Mouse (Mus musculus) thymus, adult 2 months (tissue): ENCODE results near the gene Ccdc130. TPM values are rescaled to one million over a fixed set of nuclear protein-coding genes. Genes with fewer than 3 reads are reported as not detected.

Experiments
- DNase-seq: peaks from one replicate; pipeline ENCODE4 v3.0.0; 2021
- H3K27ac ChIP-seq: fragments of 200-500 bp; 2 replicates; pipeline ENCODE4 v1.5.1; 2012; ENCODE audit warnings: low read length, control low read depth; ENCODE audit not compliant: control insufficient read depth, insufficient read depth
- H3K27me3 ChIP-seq: fragments of 200-500 bp; 2 replicates; pipeline ENCODE4 v1.6.1; 2012; ENCODE audit warnings: mild to moderate bottlenecking, low read length, moderate library complexity, mixed read lengths; ENCODE audit not compliant: control insufficient read depth, insufficient read depth
- H3K36me3 ChIP-seq: fragments of 200-500 bp; 2 replicates; pipeline ENCODE4 v1.6.1; 2012; ENCODE audit warnings: mild to moderate bottlenecking, low read length, moderate library complexity; ENCODE audit not compliant: control insufficient read depth, insufficient read depth
- H3K4me1 ChIP-seq: fragments of 200-500 bp; replicated peaks from 2 replicates; pipeline ENCODE4 v1.6.1; 2012; ENCODE audit warnings: low read length; ENCODE audit not compliant: control insufficient read depth, insufficient read depth
- H3K4me3 ChIP-seq: fragments of 200-500 bp; 2 replicates; pipeline ENCODE4 v1.5.1; 2012; ENCODE audit warnings: mild to moderate bottlenecking, low read length, control low read depth, moderate library complexity; ENCODE audit not compliant: control insufficient read depth, insufficient read depth
- CTCF ChIP-seq: fragments of 200-500 bp; IDR thresholded peaks from 2 replicates; pipeline ENCODE4 v1.5.1; 2012; ENCODE audit warnings: mild to moderate bottlenecking, control low read depth, low read length, moderate library complexity, borderline replicate concordance; ENCODE audit not compliant: control insufficient read depth, poor library complexity, insufficient read depth; ENCODE audit errors: extremely low read depth
- POLR2A ChIP-seq: fragments of 200-500 bp; IDR thresholded peaks from 2 replicates; pipeline ENCODE4 v1.6.1; 2012; ENCODE audit warnings: mild to moderate bottlenecking, low read length, control low read depth, moderate library complexity; ENCODE audit not compliant: control insufficient read depth, poor library complexity, insufficient read depth; ENCODE audit errors: extremely low read depth
- WGBS: fragments of 180-500 bp; shearing (Covaris S2); methylation state at CpG from one replicate; pipeline ENCODE4 v1.1.7; 2018; 5-methylcytosine and 5-hydroxymethylcytosine counted together
- polyA plus RNA-seq: library from polyadenylated mRNA; depleted of rRNA; stranded (reverse); fragments of >200 nt; gene quantifications from 2 replicates; pipeline ENCODE4 v1.2.3, GENCODE M21; 2012

Ccdc130 gene
- polyA plus RNA-seq, 1 experiment, result 65.3 TPM

- Histone ChIP-seq H3K4me3 (no peak overlapping the region), H3K27ac (no peak overlapping the region), H3K36me3 (no peaks in the 10 kb centered on the region), H3K27me3 (no peaks in the 10 kb centered on the region), H3K4me1 (no peaks in the 10 kb centered on the region)
- TF ChIP-seq CTCF (no peak), POLR2A (no peak)
- WGBS, result 78% methylated on average over 9 of the region's 9 CpGs
- no peak for DNase-seq
Measured at GRCm38 (mm10) chr8:84284608-84285063, 14.5 kb upstream of the Ccdc130 start.

GRCm38 (mm10) chr8:84280777-84281176, 10.6 kb upstream of the Ccdc130 start:
- TF ChIP-seq POLR2A (no peak), CTCF (no peak)
- no peak for DNase-seq
- Histone ChIP-seq H3K36me3 (no peaks in the 10 kb centered on the region), H3K27ac (no peak overlapping the region), H3K27me3 (no peaks in the 10 kb centered on the region), H3K4me1 (no peaks in the 10 kb centered on the region), H3K4me3 (no peak overlapping the region)
- WGBS, result 93% methylated on average over 10 of the region's 10 CpGs

- DNase-seq, result no peak
- Histone ChIP-seq H3K4me3 (no peak overlapping the region), H3K4me1 (no peaks in the 10 kb centered on the region), H3K27me3 (no peaks in the 10 kb centered on the region), H3K36me3 (no peaks in the 10 kb centered on the region), H3K27ac (no peak overlapping the region)
- TF ChIP-seq POLR2A (no peak), CTCF (no peak)
- WGBS, result 41% methylated on average over 1 of the region's 1 CpGs
Measured at GRCm38 (mm10) chr8:84276447-84276846, 6.3 kb upstream of the Ccdc130 start.

- no peak for DNase-seq
- Histone ChIP-seq H3K27ac (no peak overlapping the region), H3K36me3 (no peaks in the 10 kb centered on the region), H3K4me3 (no peak overlapping the region), H3K4me1 (peaks cover 7% of the 10 kb centered on the region), H3K27me3 (no peaks in the 10 kb centered on the region)
- 88% methylated on average over 3 of the region's 3 CpGs for WGBS
- no peak for TF ChIP-seq POLR2A
Measured at GRCm38 (mm10) chr8:84273968-84274367, 3.8 kb upstream of the Ccdc130 start.

- no peaks in the 10 kb centered on the region for H3K36me3 ChIP-seq
- no peak overlapping the region for H3K27ac ChIP-seq
- TF ChIP-seq CTCF (no peak), POLR2A (no peak)
- no peaks in the 10 kb centered on the region for H3K27me3 ChIP-seq
- DNase-seq, result no peak
- WGBS, result 89% methylated on average over 4 of the region's 4 CpGs
- H3K4me1 ChIP-seq, result peaks cover 7% of the 10 kb centered on the region
- H3K4me3 ChIP-seq, result no peak overlapping the region
Measured at GRCm38 (mm10) chr8:84272302-84272701, 2.1 kb upstream of the Ccdc130 start.

GRCm38 (mm10) chr8:84261098-84261497, 9.1 kb downstream of the Ccdc130 start:
- Histone ChIP-seq H3K27me3 (no peaks in the 10 kb centered on the region), H3K4me3 (no peak overlapping the region), H3K27ac (no peak overlapping the region), H3K4me1 (peaks cover 8% of the 10 kb centered on the region), H3K36me3 (peaks cover 9% of the 10 kb centered on the region)
- WGBS, result 98% methylated on average over 4 of the region's 4 CpGs
- no peak for TF ChIP-seq CTCF
- no peak for TF ChIP-seq POLR2A
- DNase-seq, result no peak
